Mouse (Mus musculus): ENCODE results near the gene Mpz. TPM values are rescaled to one million over a fixed set of nuclear protein-coding genes. Genes with fewer than 3 reads are reported as not detected.

The Mpz gene
- polyA plus RNA-seq (2012; ENCODE audit: insufficient read depth, insufficient read length, missing spikeins): 2.0 TPM in 1 of 2 replicates, not detected in the other

- Histone ChIP-seq H3K4me3 (ENCODE audit: insufficient read depth, low read length) (peak within 1 kb of the TSS; percentile 83), H3K4me1 (ENCODE audit: control insufficient read depth, insufficient read depth, low read length) (peaks cover 20% of the 10 kb centered on the region), H3K27ac (ENCODE audit: insufficient read depth, low read depth, low read length) (peak within 1 kb of the TSS; percentile 83)
- TF ChIP-seq POLR2A (IDR thresholded peaks at IDR 0.05; ENCODE audit: borderline replicate concordance, low read depth, low read length): no peak
- TF ChIP-seq CTCF (IDR thresholded peaks at IDR 0.05; ENCODE audit: low read depth, low read length): no peak
These were observed at the start of gene Mpz, which contains the start of gene Sdhc for GRCm38 (mm10) chr1:171149974-171150760. Mpz (plus strand) TSS chr1:171150711. Sdhc (minus strand) TSS chr1:171150603.

DNA sequence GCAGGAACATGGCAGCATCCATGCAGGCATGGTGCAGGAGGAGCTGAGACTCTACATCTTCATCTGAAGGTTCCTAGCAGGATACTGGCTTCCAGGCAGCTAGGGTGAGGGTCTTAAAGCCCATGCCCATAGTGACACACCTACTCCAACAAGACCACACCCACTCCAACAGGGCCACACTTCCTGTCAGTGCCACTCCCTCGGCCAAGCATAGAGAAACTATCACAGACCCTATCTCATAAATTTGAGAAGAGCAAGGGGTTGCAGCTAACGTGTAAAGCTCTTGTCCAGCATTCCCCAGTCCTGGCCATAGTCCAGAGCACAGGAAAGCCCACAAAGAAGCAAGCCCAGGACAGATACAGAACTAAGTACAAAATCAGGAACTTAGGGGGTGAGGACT lies 49.5 kb upstream of the Mpz start:
- Histone ChIP-seq H3K27ac (ENCODE audit: insufficient read depth, low read depth, low read length) (no peak overlapping the region), H3K4me3 (ENCODE audit: insufficient read depth, low read length) (no peak overlapping the region), H3K4me1 (ENCODE audit: control insufficient read depth, insufficient read depth, low read length) (peaks cover 7% of the 10 kb centered on the region; the same call in 1 of the 2 replicates)
- TF ChIP-seq POLR2A (IDR thresholded peaks at IDR 0.05; ENCODE audit: borderline replicate concordance, low read depth, low read length) (no peak), CTCF (IDR thresholded peaks at IDR 0.05; ENCODE audit: low read depth, low read length) (no peak)

DNA sequence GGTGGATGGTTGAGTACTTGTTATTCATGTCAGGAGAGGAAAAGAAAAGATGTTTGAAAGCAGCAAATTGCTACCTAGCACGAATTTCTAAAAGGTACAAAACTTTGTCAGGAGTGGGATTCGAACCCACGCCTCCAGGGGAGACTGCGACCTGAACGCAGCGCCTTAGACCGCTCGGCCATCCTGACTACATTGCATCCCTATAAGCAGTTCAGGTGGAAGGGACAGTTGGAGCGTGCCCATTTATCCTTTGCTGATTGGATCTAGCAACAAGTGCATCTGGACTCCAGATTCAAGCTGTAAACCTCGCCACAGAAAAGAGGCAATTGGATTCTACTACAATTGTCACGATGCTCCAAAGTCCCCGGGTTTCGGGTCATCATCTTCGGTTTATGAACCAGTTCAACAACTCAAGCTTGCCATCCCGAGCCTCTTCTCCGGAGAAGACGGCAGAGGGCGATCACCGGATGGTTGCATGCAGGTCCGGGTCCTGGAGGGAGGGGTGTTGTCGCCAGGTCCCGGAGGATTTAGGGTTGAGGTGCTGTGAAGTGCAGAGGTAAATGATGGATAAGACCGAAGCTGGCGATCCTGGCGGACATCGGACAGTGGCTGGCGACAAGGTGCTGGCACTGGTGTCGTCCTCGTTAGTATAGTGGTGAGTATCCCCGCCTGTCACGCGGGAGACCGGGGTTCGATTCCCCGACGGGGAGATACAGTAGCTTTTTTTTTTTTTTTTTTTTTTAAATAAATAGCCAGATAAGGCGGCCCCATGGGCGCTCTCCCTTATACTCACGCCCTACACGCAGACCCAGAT lies 48.6 kb upstream of the Mpz start:
- H3K4me3 ChIP-seq (ENCODE audit: insufficient read depth, low read length): peak overlapping the region; percentile 81
- no peak overlapping the region for H3K27ac ChIP-seq (ENCODE audit: insufficient read depth, low read depth, low read length)
- peaks cover 7% of the 10 kb centered on the region; the same call in 1 of the 2 replicates for H3K4me1 ChIP-seq (ENCODE audit: control insufficient read depth, insufficient read depth, low read length)
- TF ChIP-seq POLR2A (IDR thresholded peaks at IDR 0.05; ENCODE audit: borderline replicate concordance, low read depth, low read length) (0 out of 2 replicates have a peak, but pooled peaks have one; percentile 31), CTCF (IDR thresholded peaks at IDR 0.05; ENCODE audit: low read depth, low read length) (no peak)

DNA sequence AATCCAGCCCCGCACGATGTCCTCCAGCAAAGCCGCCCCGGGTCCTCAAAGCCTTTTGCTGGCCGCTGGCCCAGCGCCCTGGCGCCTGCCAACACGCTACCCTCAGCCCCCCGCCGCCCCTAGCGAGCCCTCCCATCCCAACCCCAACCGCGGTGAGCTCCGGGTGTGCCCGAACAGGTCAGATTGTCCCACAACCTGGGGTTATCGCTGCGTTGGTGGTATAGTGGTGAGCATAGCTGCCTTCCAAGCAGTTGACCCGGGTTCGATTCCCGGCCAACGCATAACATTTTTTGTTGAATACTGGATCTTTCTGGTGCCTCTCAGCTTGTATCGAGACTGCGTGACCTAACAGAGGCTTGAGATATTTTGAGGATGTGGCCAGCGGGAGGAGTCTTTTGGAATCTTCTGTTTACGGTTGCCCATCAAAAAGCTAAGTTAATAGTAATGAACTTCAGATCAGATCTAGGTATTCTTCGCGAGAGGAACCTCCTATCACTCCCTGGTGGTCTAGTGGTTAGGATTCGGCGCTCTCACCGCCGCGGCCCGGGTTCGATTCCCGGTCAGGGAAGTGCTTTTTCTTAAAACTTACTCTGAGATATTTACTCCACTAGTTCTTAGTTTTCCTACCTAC lies 47.8 kb upstream of the Mpz start:
- Histone ChIP-seq H3K27ac (ENCODE audit: insufficient read depth, low read depth, low read length) (no peak overlapping the region), H3K4me1 (ENCODE audit: control insufficient read depth, insufficient read depth, low read length) (peaks cover 7% of the 10 kb centered on the region; the same call in 1 of the 2 replicates), H3K4me3 (ENCODE audit: insufficient read depth, low read length) (peak overlapping the region; percentile 81)
- TF ChIP-seq POLR2A (IDR thresholded peaks at IDR 0.05; ENCODE audit: borderline replicate concordance, low read depth, low read length) (no peak), CTCF (IDR thresholded peaks at IDR 0.05; ENCODE audit: low read depth, low read length) (no peak)

DNA sequence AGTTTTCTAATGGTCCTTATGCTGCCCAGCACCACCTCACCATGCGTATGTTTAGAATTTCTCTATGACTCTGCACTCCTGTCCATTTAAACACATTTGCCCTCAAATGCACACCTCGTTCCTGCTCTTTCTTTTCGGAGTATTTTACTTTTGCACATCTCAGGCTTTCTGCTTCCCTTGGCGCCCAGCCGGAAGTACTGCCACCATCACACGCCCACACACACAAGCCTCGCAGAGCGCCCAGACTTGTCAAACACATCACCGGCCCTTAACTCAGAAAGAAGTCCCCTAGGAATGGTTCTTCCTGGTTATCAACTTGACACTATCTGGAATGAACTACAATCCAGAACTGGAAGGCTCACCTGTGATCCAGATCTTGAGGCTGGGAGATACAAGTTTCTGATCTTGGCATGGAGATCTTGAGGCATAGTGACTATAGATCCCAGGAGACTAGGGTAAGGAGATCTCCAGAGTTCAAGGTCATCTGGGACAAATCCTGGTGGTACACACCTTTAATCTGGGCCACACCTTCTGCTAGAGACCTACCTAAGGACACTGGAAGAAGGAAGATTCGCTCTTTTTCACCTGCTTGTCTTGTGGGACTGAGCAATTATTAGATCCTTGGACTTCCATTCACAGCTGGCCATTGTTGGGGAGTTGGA lies 47.2 kb upstream of the Mpz start:
- TF ChIP-seq CTCF (IDR thresholded peaks at IDR 0.05; ENCODE audit: low read depth, low read length) (no peak), POLR2A (IDR thresholded peaks at IDR 0.05; ENCODE audit: borderline replicate concordance, low read depth, low read length) (no peak)
- Histone ChIP-seq H3K27ac (ENCODE audit: insufficient read depth, low read depth, low read length) (no peak overlapping the region), H3K4me1 (ENCODE audit: control insufficient read depth, insufficient read depth, low read length) (peaks cover 7% of the 10 kb centered on the region; the same call in 1 of the 2 replicates), H3K4me3 (ENCODE audit: insufficient read depth, low read length) (peak overlapping the region; percentile 61)

DNA sequence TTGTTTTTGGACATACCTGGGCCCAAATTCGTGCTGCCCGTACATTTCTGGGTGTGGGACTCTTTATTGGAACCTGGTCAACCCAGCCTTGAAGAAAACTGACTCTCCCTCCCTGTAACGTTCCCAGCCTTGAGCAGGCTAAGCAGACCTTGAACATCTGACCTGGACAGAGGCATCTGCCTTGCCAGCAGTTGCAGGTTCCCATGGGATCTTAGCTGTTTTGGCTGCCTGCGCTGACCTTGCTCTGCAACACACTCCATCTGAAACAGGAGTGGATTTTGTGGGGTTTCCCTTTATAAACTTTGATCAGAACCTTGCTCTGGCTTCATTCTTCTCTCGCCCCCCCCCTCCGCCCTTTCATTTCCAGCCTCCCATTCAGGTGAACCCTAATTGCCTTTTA lies 45.3 kb upstream of the Mpz start:
- Histone ChIP-seq H3K4me1 (ENCODE audit: control insufficient read depth, insufficient read depth, low read length) (peaks cover 7% of the 10 kb centered on the region; the same call in 1 of the 2 replicates), H3K27ac (ENCODE audit: insufficient read depth, low read depth, low read length) (no peak overlapping the region), H3K4me3 (ENCODE audit: insufficient read depth, low read length) (no peak overlapping the region)
- TF ChIP-seq POLR2A (IDR thresholded peaks at IDR 0.05; ENCODE audit: borderline replicate concordance, low read depth, low read length): no peak
- TF ChIP-seq CTCF (IDR thresholded peaks at IDR 0.05; ENCODE audit: low read depth, low read length): no peak

DNA sequence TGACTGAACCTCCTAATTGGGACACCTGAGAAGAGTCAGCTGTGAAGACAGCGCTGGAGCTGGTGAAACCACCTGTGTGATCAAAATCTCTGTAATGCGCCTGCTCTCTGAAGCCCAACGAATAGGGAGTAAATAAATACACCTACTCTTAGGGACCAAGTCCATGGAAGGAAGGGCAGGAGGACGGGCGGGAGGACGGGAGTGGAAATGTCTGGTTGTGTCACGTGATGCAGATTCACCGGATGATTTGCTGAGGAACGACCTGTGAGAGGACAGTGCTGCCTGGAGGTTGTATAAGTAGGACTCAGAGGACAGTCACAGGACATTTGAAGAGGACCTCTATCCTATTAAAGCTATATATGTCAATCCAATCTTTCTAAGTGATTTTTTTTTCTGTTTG lies 40.9 kb upstream of the Mpz start:
- H3K4me1 ChIP-seq (ENCODE audit: control insufficient read depth, insufficient read depth, low read length): peaks cover 13% of the 10 kb centered on the region
- TF ChIP-seq POLR2A (IDR thresholded peaks at IDR 0.05; ENCODE audit: borderline replicate concordance, low read depth, low read length) (no peak), CTCF (IDR thresholded peaks at IDR 0.05; ENCODE audit: low read depth, low read length) (no peak)
- H3K27ac ChIP-seq (ENCODE audit: insufficient read depth, low read depth, low read length): no peak overlapping the region
- H3K4me3 ChIP-seq (ENCODE audit: insufficient read depth, low read length): no peak overlapping the region

DNA sequence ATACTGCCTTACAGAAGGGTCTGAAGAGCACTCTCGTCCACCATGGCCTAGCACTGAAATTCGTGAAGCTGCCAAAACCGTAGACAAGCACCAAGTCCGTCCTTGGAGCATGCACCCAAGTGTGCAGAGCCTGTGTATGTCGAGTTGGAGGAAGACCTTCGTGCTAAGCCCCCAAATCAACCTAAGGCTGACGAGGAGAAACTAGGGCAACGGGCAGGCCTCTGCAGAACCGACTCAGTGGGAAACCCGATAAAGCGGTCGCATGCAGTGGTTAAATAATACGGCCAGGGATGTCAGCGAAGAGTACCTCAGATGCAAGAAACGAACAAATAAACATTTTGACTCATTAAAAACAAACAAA lies 39.9 kb upstream of the Mpz start:
- Histone ChIP-seq H3K4me3 (ENCODE audit: insufficient read depth, low read length) (peak overlapping the region; percentile 62), H3K27ac (ENCODE audit: insufficient read depth, low read depth, low read length) (no peak overlapping the region), H3K4me1 (ENCODE audit: control insufficient read depth, insufficient read depth, low read length) (peaks cover 15% of the 10 kb centered on the region)
- TF ChIP-seq POLR2A (IDR thresholded peaks at IDR 0.05; ENCODE audit: borderline replicate concordance, low read depth, low read length) (no peak), CTCF (IDR thresholded peaks at IDR 0.05; ENCODE audit: low read depth, low read length) (no peak)

Data from bone marrow macrophage, adult 2 months (primary cell).